Mouse (Mus musculus) inflammation-experienced regulatory T-cells, adult 6 months (primary cell): ENCODE measurements around the gene Slco2b1. TPM values are rescaled to one million over a fixed set of nuclear protein-coding genes. Genes with fewer than 3 reads are reported as not detected.
"Not testable (repeated sequence)": the region's sequence is repeated elsewhere in the genome, so short reads cannot be mapped to it uniquely, and the experiment has no call there.

ENCODE experiments used
- ATAC-seq: one replicate; pipeline ENCODE4 v1.8.0; 2017
- polyA plus RNA-seq, 3 experiments: library from polyadenylated mRNA; unstranded; fragments of 100-300 nt; shearing (Covaris generic); gene quantifications; one replicate each; pipeline ENCODE4 v1.2.1; 2017

Slco2b1 gene
- not detected for polyA plus RNA-seq

GRCm38 (mm10) chr7:99711166-99711565, at the start of gene Slco2b1:
Gene Slco2b1, minus strand, starts transcription at chr7:99711340.
- ATAC-seq, result no peak

- ATAC-seq, result no peak
These were observed 28.1 kb upstream of the Slco2b1 start for GRCm38 (mm10) chr7:99739276-99739675.

- not testable (repeated sequence) for ATAC-seq
These were observed 24.4 kb upstream of the Slco2b1 start for GRCm38 (mm10) chr7:99735491-99735890.

GRCm38 (mm10) chr7:99734612-99735011, 23.5 kb upstream of the Slco2b1 start:
- ATAC-seq, result no peak

- ATAC-seq, result no peak
These were observed 18.8 kb upstream of the Slco2b1 start, which contains the start of gene Olfr520 for GRCm38 (mm10) chr7:99729973-99730372. Gene Olfr520, plus strand, starts transcription at chr7:99730273.

GRCm38 (mm10) chr7:99716536-99716935, 5.4 kb upstream of the Slco2b1 start:
- no peak for ATAC-seq

- no peak for ATAC-seq
These were observed 1.3 kb upstream of the Slco2b1 start for GRCm38 (mm10) chr7:99712431-99712830.

GRCm38 (mm10) chr7:99710476-99710875, 664 bp downstream of the Slco2b1 start:
- ATAC-seq, result no peak

GRCm38 (mm10) chr7:99709992-99710391, 1.1 kb downstream of the Slco2b1 start:
- no peak for ATAC-seq

- ATAC-seq, result no peak
These were observed 2.4 kb downstream of the Slco2b1 start for GRCm38 (mm10) chr7:99708750-99709149.

- ATAC-seq, result no peak
These were observed 2.8 kb downstream of the Slco2b1 start for GRCm38 (mm10) chr7:99708301-99708721.

- ATAC-seq, result no peak
These were observed 3.5 kb downstream of the Slco2b1 start for GRCm38 (mm10) chr7:99707671-99708070.

- ATAC-seq, result no peak
These were observed 4.0 kb downstream of the Slco2b1 start for GRCm38 (mm10) chr7:99707038-99707595.

- ATAC-seq, result no peak
These were observed 4.7 kb downstream of the Slco2b1 start for GRCm38 (mm10) chr7:99706341-99707037.

GRCm38 (mm10) chr7:99704736-99705519, 6.2 kb downstream of the Slco2b1 start:
- no peak for ATAC-seq

GRCm38 (mm10) chr7:99702201-99702600, 8.9 kb downstream of the Slco2b1 start:
- ATAC-seq, result no peak

- ATAC-seq, result no peak
These were observed 10.5 kb downstream of the Slco2b1 start for GRCm38 (mm10) chr7:99700641-99701040.

GRCm38 (mm10) chr7:99699709-99700151, 11.4 kb downstream of the Slco2b1 start:
- no peak for ATAC-seq

- no peak for ATAC-seq
These were observed 12.0 kb downstream of the Slco2b1 start for GRCm38 (mm10) chr7:99699106-99699505.

GRCm38 (mm10) chr7:99698576-99698975, 12.6 kb downstream of the Slco2b1 start:
- ATAC-seq, result no peak

- ATAC-seq, result no peak
These were observed 15.6 kb downstream of the Slco2b1 start for GRCm38 (mm10) chr7:99695471-99696057.

- ATAC-seq, result not testable (repeated sequence)
These were observed 16.7 kb downstream of the Slco2b1 start for GRCm38 (mm10) chr7:99694424-99694823.

GRCm38 (mm10) chr7:99693976-99694375, 17.2 kb downstream of the Slco2b1 start:
- ATAC-seq, result no peak
